Mouse (Mus musculus): ENCODE measurements around the gene Mettl7b.

The Mettl7b gene

GRCm38 (mm10) chr10:128921251-128921650 lies 39.5 kb downstream of the Mettl7b start:
- DNase-seq (ENCODE audit: extremely low read depth, insufficient read length, low spot score): peak; percentile 34

- no peak for DNase-seq (ENCODE audit: extremely low read depth, insufficient read length, low spot score)
Measured at GRCm38 (mm10) chr10:128920736-128921161, 40.0 kb downstream of the Mettl7b start.

DNA sequence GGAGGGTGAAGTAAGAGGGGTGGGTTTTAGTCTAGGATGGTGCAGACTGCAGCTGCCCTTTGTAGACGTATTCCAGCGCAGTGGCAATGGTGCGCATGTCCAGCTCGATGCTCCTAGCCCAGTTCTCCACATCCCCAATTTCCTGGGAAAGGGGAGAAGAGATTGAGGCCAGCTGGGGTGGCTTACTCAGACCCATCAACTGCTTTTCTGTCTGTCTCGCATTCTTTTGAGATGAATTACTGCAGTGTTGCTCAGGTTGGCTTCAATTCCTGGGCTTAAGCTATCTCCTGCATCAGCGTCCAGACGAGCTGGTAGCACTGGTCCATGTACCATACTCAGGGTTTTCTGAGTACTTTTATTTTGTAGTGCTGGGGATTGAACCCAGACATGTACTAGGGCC lies 40.8 kb downstream of the Mettl7b start:
- peak; percentile 36 for DNase-seq (ENCODE audit: extremely low read depth, insufficient read length, low spot score)

- DNase-seq (ENCODE audit: extremely low read depth, insufficient read length, low spot score): peak; percentile 51
Measured at GRCm38 (mm10) chr10:128919203-128919631, 41.6 kb downstream of the Mettl7b start.

- peak; percentile 64 for DNase-seq (ENCODE audit: extremely low read depth, insufficient read length, low spot score)
Measured at GRCm38 (mm10) chr10:128918246-128918645, 42.5 kb downstream of the Mettl7b start.

- DNase-seq (ENCODE audit: extremely low read depth, insufficient read length, low spot score): no peak
Measured at GRCm38 (mm10) chr10:128917400-128917799, 43.4 kb downstream of the Mettl7b start.

DNA sequence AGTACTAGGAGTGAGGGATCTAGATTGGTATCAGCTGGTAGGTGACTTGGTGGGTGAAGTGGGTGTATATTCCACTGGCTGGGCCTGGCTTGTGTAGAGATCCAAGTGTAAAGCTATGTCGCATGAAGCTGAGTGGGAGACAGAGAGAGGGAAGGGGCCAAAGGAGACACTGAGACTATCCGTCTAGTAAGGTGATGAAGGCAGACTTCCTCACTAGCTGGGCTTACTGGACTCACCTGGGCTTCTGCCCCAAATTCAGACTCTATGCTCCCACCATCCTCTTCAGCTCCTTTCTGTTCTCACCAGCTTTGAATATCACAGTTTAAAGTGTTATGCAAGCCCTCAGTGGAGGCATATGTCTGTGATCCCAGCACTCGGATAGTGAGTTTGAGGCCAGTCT lies 44.1 kb downstream of the Mettl7b start:
- DNase-seq (ENCODE audit: extremely low read depth, insufficient read length, low spot score): no peak

DNA sequence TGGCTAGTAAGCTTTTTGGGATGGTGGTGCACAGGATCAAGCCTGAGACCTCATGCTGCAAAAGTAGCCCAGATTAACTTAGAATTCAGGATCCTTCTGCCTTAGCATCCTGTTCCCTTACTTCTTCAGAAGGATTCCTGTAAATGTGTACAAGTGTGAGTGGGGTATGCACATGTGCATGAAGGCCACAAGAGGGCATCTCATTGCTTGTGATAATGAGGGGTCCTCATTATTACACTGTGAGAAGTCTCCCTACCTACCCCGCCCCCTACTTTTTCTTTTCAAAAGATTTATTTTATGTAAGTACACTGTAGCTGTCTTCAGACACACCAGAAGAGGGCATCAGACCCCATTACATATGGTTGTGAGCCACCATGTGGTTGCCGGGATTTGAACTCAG lies 45.2 kb downstream of the Mettl7b start:
- no peak for DNase-seq (ENCODE audit: extremely low read depth, insufficient read length, low spot score)

DNA sequence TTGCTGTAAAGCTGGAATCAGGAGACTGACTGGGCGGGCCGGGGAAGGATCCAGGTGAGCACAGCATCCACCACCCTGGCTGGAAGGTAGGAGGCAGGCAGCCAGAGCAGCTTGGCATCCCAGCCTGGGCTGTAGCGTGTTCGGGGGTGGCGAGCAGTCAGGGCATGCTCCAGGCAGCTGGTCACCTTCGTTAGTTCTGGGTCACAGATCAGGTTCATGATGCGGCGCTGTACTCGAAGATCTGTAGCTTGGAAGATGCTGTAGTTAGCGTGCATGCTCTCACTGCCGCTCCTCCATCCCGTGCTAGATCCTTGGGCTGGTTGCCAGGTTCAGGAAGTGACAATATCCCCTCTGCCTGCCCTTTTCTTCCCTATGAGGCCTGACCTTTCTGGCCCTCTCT lies 47.1 kb downstream of the Mettl7b start:
- no peak for DNase-seq (ENCODE audit: extremely low read depth, insufficient read length, low spot score)

GRCm38 (mm10) chr10:128913219-128913618 lies 47.6 kb downstream of the Mettl7b start:
- DNase-seq (ENCODE audit: extremely low read depth, insufficient read length, low spot score): peak; percentile 56

DNA sequence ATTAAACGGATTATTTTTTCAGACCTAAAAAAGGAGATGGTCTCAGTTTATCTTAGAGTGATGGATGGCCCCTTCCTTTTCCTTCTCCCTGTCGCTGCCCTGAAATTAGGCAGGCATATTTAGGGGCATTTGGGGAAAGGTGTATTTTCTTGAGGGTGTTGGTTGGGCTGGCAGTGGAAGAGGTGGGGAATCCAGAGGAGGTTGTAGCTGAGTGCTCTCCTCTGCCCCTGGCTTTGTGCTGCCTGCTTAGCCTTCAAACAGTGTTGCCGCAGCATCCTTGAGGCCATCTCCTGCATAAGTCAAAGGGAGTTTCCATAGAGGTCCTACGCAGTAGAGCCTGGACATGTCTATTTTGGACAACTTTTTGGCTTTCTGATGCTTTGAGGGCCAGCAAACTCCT lies 48.0 kb downstream of the Mettl7b start:
- DNase-seq (ENCODE audit: extremely low read depth, insufficient read length, low spot score): no peak

GRCm38 (mm10) chr10:128912268-128912667 lies 48.5 kb downstream of the Mettl7b start:
- no peak for DNase-seq (ENCODE audit: extremely low read depth, insufficient read length, low spot score)

- DNase-seq (ENCODE audit: extremely low read depth, insufficient read length, low spot score): no peak
Measured at GRCm38 (mm10) chr10:128911430-128911829, 49.4 kb downstream of the Mettl7b start.

DNA sequence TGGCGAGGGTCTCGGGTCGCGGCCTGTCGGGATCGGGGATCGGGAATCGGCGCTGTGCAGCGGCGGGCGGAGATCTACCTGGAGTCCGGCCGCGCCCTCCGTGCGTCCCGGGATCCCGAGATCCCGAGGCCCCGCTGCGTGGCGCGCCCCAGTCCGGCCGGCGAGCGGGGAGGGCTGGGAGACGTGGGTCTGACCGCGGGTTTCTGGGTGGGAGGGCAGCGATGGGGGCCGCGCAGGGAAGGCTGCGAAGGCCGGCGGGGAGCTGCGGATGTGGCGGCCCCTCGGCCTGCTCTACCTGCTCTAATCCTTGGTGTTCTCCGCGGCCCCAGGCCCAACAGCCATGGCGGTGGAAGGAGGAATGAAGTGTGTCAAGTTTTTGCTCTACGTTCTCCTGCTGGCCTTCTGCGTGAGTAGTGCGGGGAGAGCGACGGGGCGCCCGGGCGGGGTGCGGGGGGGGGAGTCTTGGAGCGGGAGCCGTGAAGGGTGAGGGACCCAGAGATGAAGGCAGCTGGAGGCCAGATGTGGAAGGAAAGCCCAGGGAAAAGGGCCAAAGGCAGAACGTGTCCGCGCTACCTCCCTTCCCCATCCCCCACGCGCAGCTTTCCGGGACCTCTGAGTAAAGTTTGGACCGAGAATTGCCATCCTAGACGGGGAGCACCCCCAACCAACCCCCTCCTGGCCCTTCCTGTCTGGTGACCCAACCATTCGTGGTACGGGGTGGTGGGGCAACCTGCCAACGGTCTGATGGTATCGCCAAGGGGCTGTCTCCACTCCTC lies 50.5 kb downstream of the Mettl7b start:
- DNase-seq (ENCODE audit: extremely low read depth, insufficient read length, low spot score): peak; percentile 73

DNA sequence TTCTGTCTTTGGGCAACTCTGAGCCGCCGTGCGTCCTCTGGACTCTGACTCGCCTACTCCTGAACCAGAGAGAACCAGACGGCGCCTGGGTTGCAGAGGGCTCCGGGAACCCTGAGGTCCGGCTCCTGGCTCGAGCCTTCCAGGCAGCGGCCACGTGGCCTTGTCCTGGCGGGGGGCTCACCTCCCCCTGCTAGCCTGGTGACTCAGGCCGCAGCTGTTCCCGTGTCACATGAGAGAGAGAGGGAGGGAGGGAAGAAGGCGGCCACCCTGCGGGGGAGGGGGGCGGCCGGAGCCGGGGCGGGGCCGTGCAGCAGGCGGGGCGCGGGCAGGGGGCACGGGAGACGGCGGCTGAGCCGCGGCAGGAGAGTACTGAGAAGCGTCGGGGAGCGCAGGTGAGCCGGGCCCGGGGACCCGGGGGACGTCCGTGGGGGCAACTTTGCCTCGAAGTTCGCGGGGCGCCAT lies 51.2 kb downstream of the Mettl7b start:
- peak; percentile 92 for DNase-seq (ENCODE audit: extremely low read depth, insufficient read length, low spot score)

DNA sequence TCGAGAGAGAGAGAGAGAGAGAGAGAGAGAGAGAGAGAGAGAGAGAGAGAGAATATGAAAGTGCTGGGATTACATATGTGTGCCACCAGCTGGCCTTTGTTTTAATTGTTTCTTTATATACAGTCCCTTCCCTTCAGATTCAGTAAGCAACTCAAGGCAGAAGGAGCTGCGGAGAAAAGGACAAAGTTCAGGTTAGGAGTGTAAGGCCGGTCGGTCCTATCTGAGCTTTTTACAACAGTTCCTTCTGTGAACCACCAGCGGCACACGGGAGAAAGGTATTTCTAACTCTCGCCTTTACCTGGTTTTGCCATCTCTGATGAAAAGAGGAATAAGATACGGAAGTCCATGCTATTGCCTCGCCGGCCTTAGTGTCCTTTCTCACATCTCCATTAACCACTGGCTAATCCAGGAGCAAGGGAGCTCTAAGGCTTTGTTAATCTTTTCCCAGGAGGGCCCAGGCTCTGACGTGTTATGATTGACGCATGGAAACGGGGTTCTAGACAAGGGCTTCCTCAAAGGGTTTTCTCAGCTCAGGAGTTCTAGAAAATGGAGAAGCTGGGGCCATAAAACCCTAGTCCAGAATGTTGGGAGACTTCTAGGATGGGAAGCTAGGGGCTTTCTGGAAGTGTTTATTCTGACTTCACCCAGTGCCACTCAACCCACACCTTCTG lies 51.9 kb downstream of the Mettl7b start:
- DNase-seq (ENCODE audit: extremely low read depth, insufficient read length, low spot score): no peak
